Mouse (Mus musculus) C2C12 (cell line): ENCODE data around the gene Sgca. TPM values are rescaled to one million over a fixed set of nuclear protein-coding genes. Genes with fewer than 3 reads are reported as not detected.
A peak's percentile ranks its signal among the peaks of the same experiment; 100 is the strongest.

Experiments
- H3K27me3 ChIP-seq: one replicate; pipeline ENCODE4 v1.6.1; 2011; ENCODE audit not compliant: control insufficient read depth, insufficient read depth, insufficient read length
- H3K36me3 ChIP-seq: one replicate; pipeline ENCODE4 v1.6.1; 2011; ENCODE audit not compliant: control insufficient read depth, insufficient read depth
- H3K4me3 ChIP-seq: one replicate; pipeline ENCODE4 v1.5.1; 2011; ENCODE audit warnings: mild to moderate bottlenecking, control low read depth; ENCODE audit not compliant: poor library complexity, insufficient read depth, severe bottlenecking
- H3K79me2 ChIP-seq: one replicate; pipeline ENCODE4 v1.6.1; 2011; ENCODE audit not compliant: control insufficient read depth, insufficient read depth
- H3K79me3 ChIP-seq: one replicate; pipeline ENCODE4 v1.6.1; 2011; ENCODE audit warnings: low read depth, control low read depth
- H3ac ChIP-seq: one replicate; pipeline ENCODE3; 2011; ENCODE audit warnings: low read depth; ENCODE audit not compliant: control insufficient read depth, insufficient read length
- CEBPB ChIP-seq: IDR thresholded peaks from one replicate; pipeline ENCODE4 v1.6.1; 2011; ENCODE audit warnings: low read depth, mild to moderate bottlenecking, control low read depth, moderate library complexity
- CTCF ChIP-seq: IDR thresholded peaks from one replicate; pipeline ENCODE4 v1.5.1; 2011; ENCODE audit not compliant: control insufficient read depth, insufficient read depth, insufficient read length
- FOSL1 ChIP-seq: IDR thresholded peaks from one replicate; pipeline ENCODE4 v1.8.0; 2011; ENCODE audit warnings: mild to moderate bottlenecking, low read length; ENCODE audit not compliant: poor library complexity, insufficient read depth, severe bottlenecking
- MAX ChIP-seq: IDR thresholded peaks from one replicate; pipeline ENCODE4 v1.6.1; 2011; ENCODE audit warnings: mild to moderate bottlenecking, control low read depth
- MYOD1 ChIP-seq: IDR thresholded peaks from one replicate; pipeline ENCODE4 v1.6.1; 2011; ENCODE audit warnings: low read depth; ENCODE audit not compliant: control insufficient read depth, insufficient read length
- MYOG ChIP-seq: IDR thresholded peaks from one replicate; pipeline ENCODE4 v1.6.1; 2011; ENCODE audit not compliant: control insufficient read depth, insufficient read length; ENCODE audit errors: extremely low read depth
- USF1 ChIP-seq: IDR thresholded peaks from one replicate; pipeline ENCODE4 v1.6.1; 2011; ENCODE audit warnings: low read depth, mild to moderate bottlenecking, control low read depth, moderate library complexity
- polyA plus RNA-seq: library from polyadenylated mRNA; unstranded; fragments of >200 nt; fragmentation: generic; extraction: Trizol; gene quantifications from one replicate; pipeline ENCODE4 v1.2.1, GENCODE M21; 2012; ENCODE audit warnings: missing spikeins

The Sgca gene
- polyA plus RNA-seq, 1 experiment: 5.3 TPM

- no peaks in the 10 kb centered on the region for H3K79me2 ChIP-seq
- H3K4me3 ChIP-seq: no peak overlapping the region
- TF ChIP-seq CTCF (no peak), MAX (no peak), FOSL1 (no peak), CEBPB (no peak), USF1 (no peak), MYOD1 (no peak), MYOG (no peak)
- H3K27me3 ChIP-seq: no peaks in the 10 kb centered on the region
- no peaks in the 10 kb centered on the region for H3K79me3 ChIP-seq
- H3K36me3 ChIP-seq: no peaks in the 10 kb centered on the region
- H3ac ChIP-seq: no peak overlapping the region
Observed at GRCm38 (mm10) chr11:94933584-94933983, 42.5 kb downstream of the Sgca start.

- Histone ChIP-seq H3K27me3 (no peaks in the 10 kb centered on the region), H3K36me3 (no peaks in the 10 kb centered on the region), H3K79me2 (no peaks in the 10 kb centered on the region), H3K79me3 (no peaks in the 10 kb centered on the region), H3K4me3 (no peak overlapping the region), H3ac (no peak overlapping the region)
- no peak for TF ChIP-seq FOSL1
- TF ChIP-seq USF1: no peak
- no peak for TF ChIP-seq MAX
- no peak for TF ChIP-seq MYOD1
- no peak for TF ChIP-seq CTCF
- TF ChIP-seq MYOG: no peak
- TF ChIP-seq CEBPB: no peak
Observed at GRCm38 (mm10) chr11:94930151-94930550, 46.0 kb downstream of the Sgca start.

GRCm38 (mm10) chr11:94929599-94929998, 46.5 kb downstream of the Sgca start:
- Histone ChIP-seq H3K27me3 (no peaks in the 10 kb centered on the region), H3K79me3 (no peaks in the 10 kb centered on the region), H3K4me3 (no peak overlapping the region), H3K36me3 (no peaks in the 10 kb centered on the region), H3K79me2 (no peaks in the 10 kb centered on the region), H3ac (no peak overlapping the region)
- no peak for TF ChIP-seq CEBPB
- TF ChIP-seq USF1: no peak
- TF ChIP-seq FOSL1: no peak
- no peak for TF ChIP-seq MYOD1
- no peak for TF ChIP-seq CTCF
- TF ChIP-seq MAX: no peak
- no peak for TF ChIP-seq MYOG

- Histone ChIP-seq H3K4me3 (no peak overlapping the region), H3K27me3 (no peaks in the 10 kb centered on the region), H3K36me3 (no peaks in the 10 kb centered on the region), H3K79me2 (no peaks in the 10 kb centered on the region), H3K79me3 (no peaks in the 10 kb centered on the region), H3ac (peak overlapping the region; percentile 14)
- peak; percentile 24 for TF ChIP-seq MAX
- TF ChIP-seq CEBPB: no peak
- no peak for TF ChIP-seq MYOG
- TF ChIP-seq MYOD1: peak; percentile 22
- TF ChIP-seq CTCF: no peak
Observed at GRCm38 (mm10) chr11:94928820-94929219, 47.3 kb downstream of the Sgca start.

DNA sequence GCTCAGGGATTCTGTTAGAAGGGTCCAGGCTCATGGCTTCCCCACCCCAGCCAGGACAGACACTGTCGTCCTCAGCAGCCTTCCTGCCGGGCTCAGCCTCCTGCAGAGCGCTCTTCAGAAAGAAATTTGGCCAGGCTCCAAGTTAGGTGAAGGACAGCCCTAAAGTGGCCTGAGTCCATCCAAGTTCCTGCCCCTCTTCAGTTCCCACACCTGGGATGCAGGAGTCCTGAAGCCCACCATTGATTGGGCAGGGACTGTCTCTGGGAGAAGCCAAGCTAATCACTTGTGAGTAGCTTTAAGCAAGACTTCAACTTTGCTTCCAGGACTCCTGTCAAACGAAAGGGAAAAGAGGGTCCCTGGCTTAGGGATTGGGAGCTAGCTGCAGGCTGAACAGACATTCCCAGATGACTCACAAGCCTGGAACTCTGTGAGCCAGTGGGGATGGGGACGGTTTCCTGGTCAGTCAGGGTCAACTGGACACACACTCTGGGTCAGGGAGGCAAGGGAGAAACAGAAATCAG, 48.3 kb downstream of the Sgca start:
- Histone ChIP-seq H3K36me3 (no peaks in the 10 kb centered on the region), H3K79me2 (no peaks in the 10 kb centered on the region), H3ac (no peak overlapping the region), H3K79me3 (no peaks in the 10 kb centered on the region), H3K27me3 (no peaks in the 10 kb centered on the region), H3K4me3 (no peak overlapping the region)
- TF ChIP-seq MYOD1 (peak; percentile 12), CTCF (no peak), FOSL1 (peak; percentile 85)

DNA sequence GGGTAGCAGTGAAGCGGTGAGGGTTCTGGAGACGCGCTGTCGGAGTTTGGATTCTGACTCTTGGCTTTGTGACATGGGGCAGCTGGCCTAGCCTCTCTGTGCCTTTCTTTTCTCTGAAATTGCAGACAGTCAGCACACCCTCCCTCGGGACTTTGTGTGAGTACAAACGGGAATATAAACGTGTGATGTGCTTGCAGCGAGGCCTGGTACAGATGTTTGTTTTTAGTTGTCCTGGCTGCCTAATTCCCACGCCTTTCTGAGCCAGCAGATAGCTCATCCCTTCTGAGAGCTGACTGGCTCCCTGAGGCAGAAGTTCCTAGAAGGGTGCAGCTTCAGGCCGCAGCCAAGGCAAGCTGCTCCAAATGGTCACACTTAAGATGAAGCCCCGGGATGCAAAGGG, 49.7 kb downstream of the Sgca start:
- no peak overlapping the region for H3ac ChIP-seq
- H3K36me3 ChIP-seq: no peaks in the 10 kb centered on the region
- H3K4me3 ChIP-seq: no peak overlapping the region
- no peaks in the 10 kb centered on the region for H3K79me2 ChIP-seq
- H3K79me3 ChIP-seq: no peaks in the 10 kb centered on the region
- H3K27me3 ChIP-seq: no peaks in the 10 kb centered on the region
- TF ChIP-seq MAX: no peak
- TF ChIP-seq MYOD1: no peak
- TF ChIP-seq CTCF: no peak
- no peak for TF ChIP-seq CEBPB
- TF ChIP-seq FOSL1: no peak
- TF ChIP-seq MYOG: no peak
- TF ChIP-seq USF1: no peak
